Mouse (Mus musculus) spleen, postnatal 0 days (tissue): ENCODE measurements around the gene Specc1. TPM values are rescaled to one million over a fixed set of nuclear protein-coding genes. Genes with fewer than 3 reads are reported as not detected.

Source experiments
- polyA plus RNA-seq: library from polyadenylated mRNA; unstranded; fragments of >200 nt; fragmentation: Nextera tagmentation; extraction: Ambion mirVana; gene quantifications from 2 replicates; pipeline ENCODE4 v1.2.1, GENCODE M21; 2015

Gene Specc1
- polyA plus RNA-seq = 51.3 and 53.4 TPM in 2 replicates

GRCm38 (mm10) chr11:61956572-61957295, at the start of gene Specc1:
Gene Specc1, plus strand, starts transcription at chr11:61956763.

DNA sequence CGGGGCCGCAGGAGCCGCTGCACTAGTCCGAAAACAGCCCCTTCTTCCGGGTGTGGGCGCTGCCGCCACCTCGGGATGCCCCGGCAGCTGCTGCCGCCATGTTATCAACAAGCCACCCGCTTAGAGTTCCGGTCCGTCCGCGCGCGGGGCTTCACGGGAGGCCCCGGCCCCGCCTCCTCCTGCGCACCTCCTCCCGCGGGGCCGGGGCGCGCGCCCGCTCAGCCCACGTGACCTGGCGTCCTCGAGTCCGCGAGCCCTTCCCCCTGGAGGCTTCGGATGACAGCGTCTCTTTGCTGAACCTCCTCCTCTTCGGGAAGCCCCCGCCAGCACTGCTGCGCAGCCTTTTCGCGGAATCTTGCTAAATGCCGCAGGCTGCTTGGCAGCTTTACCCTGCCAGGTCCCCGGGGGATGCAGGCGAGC, 26.5 kb upstream of the Specc1 start, which contains the start of gene Akap10:
TSS of gene Akap10 (minus strand) at position 155 of the 420 bp plus-strand sequence.

DNA sequence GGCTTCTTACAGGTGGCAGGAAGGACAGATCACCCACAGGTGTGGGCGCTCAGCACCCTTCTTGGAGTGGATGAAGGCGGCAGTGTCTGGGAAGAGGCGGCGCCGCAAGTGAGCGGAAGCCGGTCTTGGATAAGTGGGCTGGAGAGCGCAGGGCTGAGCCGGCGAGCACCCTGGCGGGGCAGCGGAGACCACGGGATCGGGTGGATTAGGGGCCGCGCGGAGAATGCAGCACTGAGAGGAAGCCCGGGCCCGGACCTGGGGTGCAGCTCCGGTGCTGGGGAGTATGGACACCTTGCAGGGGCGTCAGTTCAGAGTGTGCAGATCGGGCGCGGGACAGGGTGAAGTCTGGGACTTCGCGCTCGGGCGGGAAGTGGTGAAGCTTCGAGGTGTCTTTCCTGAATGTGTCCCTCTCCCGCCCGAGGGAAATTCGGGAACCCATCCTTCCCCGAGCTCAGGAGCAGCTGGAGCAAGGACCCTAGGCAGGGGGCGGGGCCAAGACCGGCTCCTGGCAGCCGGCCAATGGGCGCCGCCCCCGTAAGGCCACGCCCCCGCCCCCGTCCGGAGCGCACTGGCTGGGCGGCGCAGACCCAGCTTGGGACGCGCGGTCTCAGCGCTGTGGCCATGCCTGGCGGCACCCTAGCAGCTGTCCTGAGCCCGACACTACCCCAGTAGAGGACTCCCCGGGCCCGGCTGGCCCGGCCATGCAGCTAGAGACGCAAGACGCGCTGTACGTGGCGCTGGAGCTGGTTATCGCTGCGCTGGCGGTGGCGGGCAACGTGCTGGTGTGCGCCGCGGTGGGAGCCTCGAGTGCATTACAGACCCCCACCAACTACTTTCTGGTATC, 292.1 kb downstream of the Specc1 start, which contains the start of gene Adora2b:
TSS of gene Adora2b (plus strand) at position 584 of the 844 bp plus-strand sequence.

Other genes starting within 250 kb of the Specc1 start
- not detected in 2 replicates for gene Slc5a10, start 235.9 kb upstream of the Specc1 start, polyA plus RNA-seq
- 10.6 and 11.6 TPM in 2 replicates for gene Prpsap2, start 194.7 kb upstream of the Specc1 start, polyA plus RNA-seq
- gene Ulk2, start 101.7 kb upstream of the Specc1 start, polyA plus RNA-seq = 4.8 and 6.3 TPM in 2 replicates
- 9.6 and 10.2 TPM in 2 replicates for gene Akap10, start 26.5 kb upstream of the Specc1 start, polyA plus RNA-seq